Mouse (Mus musculus) left cerebral cortex, postnatal 14 days (tissue): ENCODE measurements at regions not wholly inside any gene's neighbourhood (a gene's known extent, or its start where the extent isn't known, plus 50 kb on each side); places are given as distances from the start of the nearest gene placed in this dataset.

Source experiments
- DNase-seq, 2 experiments: peaks; one replicate each; pipeline ENCODE4 v3.0.0; 2021 to 2022; ENCODE audit warnings: low spot score in 2 of 2, mixed read lengths in 1 of 2
- intact Hi-C: fragments of 180-260 bp; cut with DNase I; formaldehyde crosslinking; loops from one replicate; pipeline ENCODE4 v1.15.1; 2025

GRCm38 (mm10) chr9:41772281-41772902 lies 351.7 kb downstream of the Sorl1 start:
- intact Hi-C loops, result no loop called here
- DNase-seq, result no peak

GRCm38 (mm10) chr9:41771276-41771675 lies 352.8 kb downstream of the Sorl1 start:
- DNase-seq, result no peak
- intact Hi-C loops, result no loop called here

GRCm38 (mm10) chr9:41768316-41768715 lies 355.8 kb downstream of the Sorl1 start:
- no peak for DNase-seq
- intact Hi-C loops, result no loop called here

GRCm38 (mm10) chr9:41766533-41766920 lies 357.6 kb downstream of the Sorl1 start:
- intact Hi-C loops, result no loop called here
- DNase-seq, result peak; percentile 57 to 69

GRCm38 (mm10) chr9:41765816-41766532 lies 358.1 kb downstream of the Sorl1 start:
- DNase-seq, result no peak
- intact Hi-C loops, result no loop called here

- intact Hi-C loops, result no loop called here
These were observed 363.0 kb downstream of the Sorl1 start for GRCm38 (mm10) chr9:41761050-41761576.

GRCm38 (mm10) chr9:41754434-41755002 lies 369.6 kb downstream of the Sorl1 start:
- intact Hi-C loops, result no loop called here
- no peak for DNase-seq

More at GRCm38 (mm10) chr9:41761050-41761576, 363.0 kb downstream of the Sorl1 start:
- DNase-seq, result no peak

- DNase-seq, result no peak
- intact Hi-C loops, result no loop called here
These were observed 378.0 kb downstream of the Sorl1 start for GRCm38 (mm10) chr9:41745979-41746647.

GRCm38 (mm10) chr9:41741500-41741899 lies 382.6 kb downstream of the Sorl1 start:
- intact Hi-C loops, result no loop called here
- DNase-seq, result no peak

GRCm38 (mm10) chr9:41740536-41740935 lies 383.6 kb downstream of the Sorl1 start:
- no peak for DNase-seq

GRCm38 (mm10) chr9:41737671-41738070 lies 386.4 kb downstream of the Sorl1 start:
- no peak for DNase-seq
- intact Hi-C loops, result loop anchor here (5.0 kb wide), 2 partner anchors 150 to 215 kb away; no protein-coding TSS in a partner anchor

More at GRCm38 (mm10) chr9:41740536-41740935, 383.6 kb downstream of the Sorl1 start:
- intact Hi-C loops, result no loop called here

- no peak for DNase-seq
- intact Hi-C loops, result loop anchor here (5.0 kb wide), 2 partner anchors 150 to 215 kb away; no protein-coding TSS in a partner anchor
These were observed 387.2 kb downstream of the Sorl1 start for GRCm38 (mm10) chr9:41736881-41737280.

- intact Hi-C loops, result loop anchor here (5.0 kb wide), 2 partner anchors 149 to 216 kb away; no protein-coding TSS in a partner anchor
- peak; percentile 7 to 19 for DNase-seq
These were observed 387.8 kb downstream of the Sorl1 start for GRCm38 (mm10) chr9:41736234-41736859.

- DNase-seq, result peak; percentile 80
- intact Hi-C loops, result loop anchor here (5.0 kb wide), 2 partner anchors 148 to 217 kb away; no protein-coding TSS in a partner anchor
These were observed 388.5 kb downstream of the Sorl1 start for GRCm38 (mm10) chr9:41735448-41736233.

GRCm38 (mm10) chr9:41734925-41735447 lies 389.1 kb downstream of the Sorl1 start:
- DNase-seq, result no peak
- intact Hi-C loops, result loop anchor here (5.0 kb wide), 2 partner anchors 148 to 217 kb away; no protein-coding TSS in a partner anchor

- DNase-seq, result no peak
- intact Hi-C loops, result no loop called here
These were observed 402.5 kb downstream of the Sorl1 start for GRCm38 (mm10) chr9:41721609-41722008.

- intact Hi-C loops, result no loop called here
- DNase-seq, result no peak
These were observed 408.9 kb downstream of the Sorl1 start for GRCm38 (mm10) chr9:41715231-41715630.

GRCm38 (mm10) chr9:41705972-41706371 lies 418.1 kb downstream of the Sorl1 start:
- intact Hi-C loops, result no loop called here
- DNase-seq, result no peak
